Mouse (Mus musculus): ENCODE results near the gene Ano2. TPM values are rescaled to one million over a fixed set of nuclear protein-coding genes. Genes with fewer than 3 reads are reported as not detected.

Ano2 gene
- polyA plus RNA-seq, 1 experiment: 0.66 TPM

- TF ChIP-seq CTCF (IDR thresholded peaks at IDR 0.05; ENCODE audit: extremely low read depth, insufficient read length, insufficient replicate concordance, low read depth, low read length) (no peak), POLR2A (IDR thresholded peaks at IDR 0.05; ENCODE audit: low read depth, low read length) (no peak)
- Histone ChIP-seq H3K4me1 (ENCODE audit: control insufficient read depth, insufficient read depth, insufficient read length, low read length) (no peaks in the 10 kb centered on the region), H3K4me3 (ENCODE audit: low read depth, low read length) (no peak overlapping the region), H3K36me3 (ENCODE audit: control insufficient read depth, insufficient read depth, low read length) (no peaks in the 10 kb centered on the region), H3K27me3 (ENCODE audit: control insufficient read depth, insufficient read depth, low read length) (no peaks in the 10 kb centered on the region), H3K27ac (ENCODE audit: insufficient read depth, low read depth, low read length) (no peak overlapping the region)
- 55% methylated on average over 1 of the region's 1 CpGs for WGBS
Observed at GRCm38 (mm10) chr6:125687986-125688385, 2.2 kb upstream of the Ano2 start.

GRCm38 (mm10) chr6:125701146-125701545 lies 10.9 kb downstream of the Ano2 start:
- H3K4me3 ChIP-seq (ENCODE audit: low read depth, low read length): no peak overlapping the region
- 85% methylated on average over 2 of the region's 2 CpGs for WGBS
- no peaks in the 10 kb centered on the region for H3K36me3 ChIP-seq (ENCODE audit: control insufficient read depth, insufficient read depth, low read length)
- H3K4me1 ChIP-seq (ENCODE audit: control insufficient read depth, insufficient read depth, insufficient read length, low read length): no peaks in the 10 kb centered on the region
- TF ChIP-seq CTCF (IDR thresholded peaks at IDR 0.05; ENCODE audit: extremely low read depth, insufficient read length, insufficient replicate concordance, low read depth, low read length) (no peak), POLR2A (IDR thresholded peaks at IDR 0.05; ENCODE audit: low read depth, low read length) (no peak)
- H3K27me3 ChIP-seq (ENCODE audit: control insufficient read depth, insufficient read depth, low read length): no peaks in the 10 kb centered on the region
- H3K27ac ChIP-seq (ENCODE audit: insufficient read depth, low read depth, low read length): no peak overlapping the region

DNA sequence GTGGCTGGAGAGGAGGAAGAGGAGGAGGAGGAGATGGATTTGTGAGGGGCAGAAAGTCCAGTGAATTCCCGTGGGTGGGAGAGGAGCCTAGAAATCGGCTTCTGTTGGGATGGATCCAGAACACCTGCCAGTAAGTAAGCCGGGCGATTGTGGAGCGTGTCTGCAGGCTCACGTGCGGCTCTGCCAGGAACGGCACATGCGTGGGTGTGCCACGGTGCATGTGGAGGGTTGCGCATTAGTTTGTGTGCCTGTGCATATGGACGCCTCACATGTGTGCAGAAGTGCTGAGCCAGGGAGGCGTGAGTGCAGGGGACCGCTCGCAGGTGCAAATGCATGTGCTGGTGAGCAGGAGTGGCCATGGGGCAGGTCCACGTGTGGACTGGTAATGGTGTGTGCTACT lies 21.0 kb downstream of the Ano2 start:
- Histone ChIP-seq H3K27me3 (ENCODE audit: control insufficient read depth, insufficient read depth, low read length) (no peaks in the 10 kb centered on the region), H3K4me3 (ENCODE audit: low read depth, low read length) (no peak overlapping the region), H3K36me3 (ENCODE audit: control insufficient read depth, insufficient read depth, low read length) (no peaks in the 10 kb centered on the region), H3K4me1 (ENCODE audit: control insufficient read depth, insufficient read depth, insufficient read length, low read length) (no peaks in the 10 kb centered on the region), H3K27ac (ENCODE audit: insufficient read depth, low read depth, low read length) (no peak overlapping the region)
- TF ChIP-seq CTCF (IDR thresholded peaks at IDR 0.05; ENCODE audit: extremely low read depth, insufficient read length, insufficient replicate concordance, low read depth, low read length) (no peak), POLR2A (IDR thresholded peaks at IDR 0.05; ENCODE audit: low read depth, low read length) (no peak)
- whole genome bisulfite sequencing: 81% methylated on average over 16 of the region's 16 CpGs

GRCm38 (mm10) chr6:125726408-125726807 lies 36.2 kb downstream of the Ano2 start:
- H3K4me3 ChIP-seq (ENCODE audit: low read depth, low read length): no peak overlapping the region
- WGBS: 76% methylated on average over 2 of the region's 2 CpGs
- no peak overlapping the region for H3K27ac ChIP-seq (ENCODE audit: insufficient read depth, low read depth, low read length)
- no peaks in the 10 kb centered on the region for H3K27me3 ChIP-seq (ENCODE audit: control insufficient read depth, insufficient read depth, low read length)
- TF ChIP-seq POLR2A (IDR thresholded peaks at IDR 0.05; ENCODE audit: low read depth, low read length) (no peak), CTCF (IDR thresholded peaks at IDR 0.05; ENCODE audit: extremely low read depth, insufficient read length, insufficient replicate concordance, low read depth, low read length) (no peak)
- no peaks in the 10 kb centered on the region for H3K4me1 ChIP-seq (ENCODE audit: control insufficient read depth, insufficient read depth, insufficient read length, low read length)
- H3K36me3 ChIP-seq (ENCODE audit: control insufficient read depth, insufficient read depth, low read length): no peaks in the 10 kb centered on the region

GRCm38 (mm10) chr6:125727484-125727911 lies 37.3 kb downstream of the Ano2 start:
- Histone ChIP-seq H3K27ac (ENCODE audit: insufficient read depth, low read depth, low read length) (no peak overlapping the region), H3K36me3 (ENCODE audit: control insufficient read depth, insufficient read depth, low read length) (no peaks in the 10 kb centered on the region), H3K4me1 (ENCODE audit: control insufficient read depth, insufficient read depth, insufficient read length, low read length) (no peaks in the 10 kb centered on the region), H3K4me3 (ENCODE audit: low read depth, low read length) (no peak overlapping the region), H3K27me3 (ENCODE audit: control insufficient read depth, insufficient read depth, low read length) (no peaks in the 10 kb centered on the region)
- WGBS: 77% methylated on average over 5 of the region's 5 CpGs
- TF ChIP-seq POLR2A (IDR thresholded peaks at IDR 0.05; ENCODE audit: low read depth, low read length) (no peak), CTCF (IDR thresholded peaks at IDR 0.05; ENCODE audit: extremely low read depth, insufficient read length, insufficient replicate concordance, low read depth, low read length) (no peak)

DNA sequence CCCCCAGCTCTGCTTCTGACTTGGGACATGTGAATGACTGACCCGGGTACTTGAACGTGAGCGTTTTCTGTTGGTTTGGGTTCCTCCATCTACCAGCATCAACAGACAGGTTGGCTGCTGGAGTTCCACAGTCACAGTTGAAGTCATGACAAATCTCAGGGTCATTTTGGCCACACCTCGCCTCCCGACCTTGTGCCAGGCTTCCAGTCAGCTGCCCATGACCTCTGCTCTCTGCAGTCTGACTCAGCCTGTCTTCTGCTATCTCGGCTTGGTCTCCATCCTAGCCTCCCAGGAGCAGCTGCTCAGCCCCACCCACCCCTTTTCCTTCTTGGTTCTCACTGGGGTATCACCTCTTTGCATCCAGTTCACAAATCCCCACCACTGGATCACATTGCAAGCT lies 39.3 kb downstream of the Ano2 start:
- Histone ChIP-seq H3K4me3 (ENCODE audit: low read depth, low read length) (no peak overlapping the region), H3K4me1 (ENCODE audit: control insufficient read depth, insufficient read depth, insufficient read length, low read length) (no peaks in the 10 kb centered on the region), H3K36me3 (ENCODE audit: control insufficient read depth, insufficient read depth, low read length) (no peaks in the 10 kb centered on the region), H3K27ac (ENCODE audit: insufficient read depth, low read depth, low read length) (no peak overlapping the region), H3K27me3 (ENCODE audit: control insufficient read depth, insufficient read depth, low read length) (no peaks in the 10 kb centered on the region)
- 71% methylated on average over 6 of the region's 6 CpGs for WGBS
- no peak for TF ChIP-seq POLR2A (IDR thresholded peaks at IDR 0.05; ENCODE audit: low read depth, low read length)
- no peak for TF ChIP-seq CTCF (IDR thresholded peaks at IDR 0.05; ENCODE audit: extremely low read depth, insufficient read length, insufficient replicate concordance, low read depth, low read length)

DNA sequence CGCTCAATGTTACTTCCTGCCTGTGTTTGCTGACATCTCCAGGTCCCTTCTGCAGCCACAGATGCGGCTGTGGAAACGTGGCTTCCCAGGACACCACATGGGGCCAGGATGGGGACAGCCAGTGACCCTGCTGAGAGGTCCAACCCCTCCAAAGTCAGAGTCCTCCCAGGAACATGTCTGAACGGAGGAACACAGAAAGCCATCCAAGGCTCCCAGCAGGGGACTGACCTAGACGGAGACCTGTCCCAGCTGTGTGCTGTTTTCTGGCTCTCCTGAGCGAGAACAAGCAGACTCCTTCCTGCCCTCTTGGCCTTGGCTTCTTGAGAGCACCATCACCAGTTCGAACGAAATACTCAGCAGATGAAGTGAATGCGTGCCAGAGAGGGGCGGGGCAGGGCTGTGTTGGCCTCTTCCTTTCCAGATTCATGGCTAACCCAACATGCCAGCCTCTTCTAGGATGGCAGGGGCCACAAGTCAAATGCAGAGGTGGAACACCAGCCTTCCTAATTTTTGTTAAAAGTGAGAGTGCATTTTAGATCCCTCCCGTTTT lies 39.8 kb downstream of the Ano2 start:
- Histone ChIP-seq H3K4me3 (ENCODE audit: low read depth, low read length) (no peak overlapping the region), H3K27me3 (ENCODE audit: control insufficient read depth, insufficient read depth, low read length) (no peaks in the 10 kb centered on the region), H3K4me1 (ENCODE audit: control insufficient read depth, insufficient read depth, insufficient read length, low read length) (no peaks in the 10 kb centered on the region), H3K27ac (ENCODE audit: insufficient read depth, low read depth, low read length) (no peak overlapping the region), H3K36me3 (ENCODE audit: control insufficient read depth, insufficient read depth, low read length) (no peaks in the 10 kb centered on the region)
- WGBS: 62% methylated on average over 11 of the region's 11 CpGs
- TF ChIP-seq CTCF (IDR thresholded peaks at IDR 0.05; ENCODE audit: extremely low read depth, insufficient read length, insufficient replicate concordance, low read depth, low read length) (no peak), POLR2A (IDR thresholded peaks at IDR 0.05; ENCODE audit: low read depth, low read length) (no peak)
